Mouse (Mus musculus) testis, adult 2 months (tissue): ENCODE results near the gene Ficd.

Source experiments
- CTCF ChIP-seq: fragments of 200-500 bp; IDR thresholded peaks from 2 replicates; pipeline ENCODE4 v1.5.1; 2012; ENCODE audit warnings: low read depth, mild to moderate bottlenecking, inconsistent platforms, low read length, moderate library complexity; ENCODE audit not compliant: control insufficient read depth, insufficient read depth, insufficient replicate concordance
- POLR2A ChIP-seq: fragments of 200-500 bp; IDR thresholded peaks from 2 replicates; pipeline ENCODE4 v1.6.1; 2012; ENCODE audit warnings: low read depth, mild to moderate bottlenecking, inconsistent platforms, low read length, moderate library complexity; ENCODE audit not compliant: control insufficient read depth

DNA sequence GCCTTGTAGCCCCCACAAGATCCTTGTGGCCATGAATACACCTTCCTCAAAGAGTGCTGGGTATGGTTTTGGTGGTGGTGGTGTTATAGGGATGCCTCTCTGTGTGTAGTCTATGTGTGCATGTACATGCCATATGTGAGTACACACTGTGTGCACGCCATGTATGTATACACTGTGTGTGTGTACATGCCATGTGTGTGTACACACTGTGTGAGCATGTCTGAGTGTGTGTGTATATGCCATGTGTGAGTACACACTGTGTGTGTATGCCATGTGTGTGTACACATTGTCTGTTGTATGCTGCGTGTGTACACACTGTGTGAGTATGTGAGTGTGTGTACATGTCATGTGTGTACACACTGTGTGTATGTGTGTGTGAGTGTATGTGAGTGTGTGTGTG, 44.7 kb upstream of the Ficd start:
- no peak for TF ChIP-seq POLR2A
- TF ChIP-seq CTCF: no peak
